Mouse (Mus musculus): ENCODE data around the gene Ascl1. TPM values are rescaled to one million over a fixed set of nuclear protein-coding genes. Genes with fewer than 3 reads are reported as not detected.

The Ascl1 gene
- 0.03 TPM in 1 of 2 replicates, not detected in the other for polyA plus RNA-seq (2012)

DNA sequence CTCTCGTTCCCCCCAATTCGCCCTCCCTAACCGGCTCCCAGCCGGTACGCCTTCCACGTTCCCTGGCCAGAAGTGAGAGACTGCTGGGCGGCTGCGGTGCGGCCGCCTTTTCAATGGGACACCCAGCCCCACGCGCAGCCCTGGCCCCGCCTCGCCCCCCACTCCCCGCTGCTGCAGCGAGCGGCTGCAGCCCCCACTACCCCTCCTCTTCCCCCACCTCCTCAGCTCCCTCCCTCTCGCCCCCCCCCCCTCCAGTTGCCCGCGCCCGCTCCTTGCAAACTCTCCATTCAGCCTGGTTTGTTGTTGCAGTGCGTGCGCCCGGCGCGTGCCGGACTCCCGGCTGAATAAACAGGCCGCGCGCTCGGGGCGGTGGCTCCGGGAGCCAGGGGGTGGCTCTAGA is at the start of gene Ascl1:
Gene Ascl1, minus strand, starts transcription at position 85 of the 400 bp plus-strand sequence.

DNA sequence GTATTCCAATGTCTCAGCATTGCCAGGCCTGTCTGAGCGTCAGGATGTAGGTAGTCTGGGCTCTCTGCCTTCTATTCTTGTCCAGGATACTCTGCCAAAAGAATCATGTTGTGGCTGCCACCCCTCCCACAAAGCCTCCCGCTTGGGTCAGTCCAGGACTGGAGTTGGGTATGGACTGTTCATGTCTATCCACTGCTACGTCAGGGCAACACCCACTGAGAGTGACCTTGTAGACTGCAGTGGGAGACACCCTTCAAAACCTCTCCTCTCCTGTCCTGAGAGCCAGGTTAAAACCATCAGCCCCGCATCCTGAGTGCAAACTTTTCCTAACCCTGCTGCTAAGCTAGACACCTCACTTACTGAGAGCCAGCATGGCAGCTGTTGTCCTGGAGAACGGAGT is 28.2 kb upstream of the Ascl1 start, which contains the start of gene Pah:
Gene Pah, plus strand, starts transcription at position 150 of the 400 bp plus-strand sequence.

Other genes starting within 250 kb of the Ascl1 start
- not detected in 2 replicates for gene Pah, start 28.1 kb upstream of the Ascl1 start, polyA plus RNA-seq (2012)

Measured in megakaryocyte-erythroid progenitor cell, adult 5 weeks (primary cell).